Mouse (Mus musculus): ENCODE measurements around the gene Mfsd11.

Mfsd11 gene

GRCm38 (mm10) chr11:116920746-116921145 is 68.5 kb downstream of the Mfsd11 start:
- TF ChIP-seq GATA4 (IDR thresholded peaks at IDR 0.05; ENCODE audit: insufficient replicate concordance, low read length), result no peak

GRCm38 (mm10) chr11:116922058-116922457 is 69.8 kb downstream of the Mfsd11 start:
- TF ChIP-seq GATA4 (IDR thresholded peaks at IDR 0.05; ENCODE audit: insufficient replicate concordance, low read length), result no peak
